Mouse (Mus musculus) heart, embryonic 14.5 days (tissue): ENCODE data around the gene Cacna1g. TPM values are rescaled to one million over a fixed set of nuclear protein-coding genes. Genes with fewer than 3 reads are reported as not detected.

Experiments
- ATAC-seq: fragments of 200-750 bp; cut with Nextera tagmentation; 2 replicates; pipeline ENCODE4 v1.8.0; 2017; ENCODE audit warnings: low read depth, moderate TSS enrichment; ENCODE audit not compliant: insufficient number of reproducible peaks, insufficient read depth, low FRiP score
- H3K27ac ChIP-seq, 2 experiments: fragments of 200-500 bp in 1 of 2; fragments of 300-500 bp in 1 of 2; sonication (generic) in 1 of 2; replicated peaks in 1 of 2; 2 replicates each; pipeline ENCODE4 v1.5.1; 2012 to 2014; ENCODE audit warnings: low read depth in 2 of 2, low read length in 2 of 2, control low read depth in 1 of 2, mild to moderate bottlenecking in 1 of 2, mixed read lengths in 1 of 2; ENCODE audit not compliant: control insufficient read depth in 1 of 2, insufficient read depth in 1 of 2
- H3K27me3 ChIP-seq: fragments of 300-500 bp; sonication (generic); 2 replicates; pipeline ENCODE4 v1.6.1; 2014; ENCODE audit warnings: mild to moderate bottlenecking, low read length, control low read depth; ENCODE audit not compliant: control insufficient read depth, insufficient read depth
- H3K36me3 ChIP-seq: fragments of 300-500 bp; sonication (generic); 2 replicates; pipeline ENCODE4 v1.6.1; 2014; ENCODE audit warnings: mild to moderate bottlenecking, control low read depth, low read length, mixed read lengths; ENCODE audit not compliant: control insufficient read depth, insufficient read depth
- H3K4me1 ChIP-seq, 2 experiments: fragments of 200-500 bp in 1 of 2; fragments of 300-500 bp in 1 of 2; sonication (generic) in 1 of 2; 2 replicates each; pipeline ENCODE4 v1.6.1; 2012 to 2014; ENCODE audit warnings: low read length in 2 of 2, control low read depth in 1 of 2, mixed read lengths in 1 of 2; ENCODE audit not compliant: control insufficient read depth in 2 of 2, insufficient read depth in 2 of 2
- H3K4me2 ChIP-seq: fragments of 300-500 bp; sonication (generic); 2 replicates; pipeline ENCODE4 v1.6.1; 2014; ENCODE audit warnings: mild to moderate bottlenecking, low read length
- H3K4me3 ChIP-seq, 2 experiments: fragments of 200-500 bp in 1 of 2; fragments of 300-500 bp in 1 of 2; sonication (generic) in 1 of 2; 2 replicates each; pipeline ENCODE4 v1.5.1; 2012 to 2014; ENCODE audit warnings: low read length in 2 of 2, mild to moderate bottlenecking in 2 of 2, control low read depth in 1 of 2, low read depth in 1 of 2, moderate library complexity in 1 of 2; ENCODE audit not compliant: control insufficient read depth in 1 of 2, insufficient read depth in 1 of 2
- H3K9ac ChIP-seq: fragments of 300-500 bp; sonication (generic); 2 replicates; pipeline ENCODE4 v1.6.1; 2014; ENCODE audit warnings: mild to moderate bottlenecking, low read length
- H3K9me3 ChIP-seq: fragments of 300-500 bp; sonication (generic); 2 replicates; pipeline ENCODE4 v1.6.1; 2016; ENCODE audit warnings: low read length, control low read depth; ENCODE audit not compliant: control insufficient read depth
- WGBS: fragments of 180-500 bp; shearing (Covaris S2); extraction: QIAGEN DNeasy Blood & Tissue Kit; methylation state at CpG from one replicate; pipeline ENCODE4 v1.1.7; 2014; 5-methylcytosine and 5-hydroxymethylcytosine counted together
- polyA plus RNA-seq: library from polyadenylated mRNA; unstranded; fragments of >200 nt; fragmentation: Nextera tagmentation; extraction: Ambion mirVana; gene quantifications from 2 replicates; pipeline ENCODE4 v1.2.1, GENCODE M21; 2014

The Cacna1g gene
- polyA plus RNA-seq, 1 experiment from 2014 or later, result 7.7 TPM

DNA sequence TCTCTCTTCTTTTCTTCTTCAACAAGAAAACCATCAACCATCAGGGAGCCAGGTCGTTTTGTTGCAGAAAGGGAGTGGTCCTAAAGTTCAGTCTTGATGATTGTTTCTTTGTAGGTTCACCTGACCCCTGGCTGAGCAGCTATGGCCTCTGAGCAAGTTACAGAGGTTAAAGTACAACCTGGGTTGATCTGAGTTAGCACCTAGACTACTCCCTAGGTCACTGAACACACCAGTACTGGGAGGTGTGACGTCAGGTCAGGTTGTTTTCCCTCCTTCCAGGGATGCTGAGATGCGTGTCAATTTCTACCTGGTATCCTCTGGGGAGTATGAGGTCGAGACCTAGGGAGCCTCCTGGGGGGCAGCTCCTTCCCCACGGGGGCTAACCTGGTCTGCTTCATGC is 48.8 kb downstream of the Cacna1g start:
- peaks cover 14% of the 10 kb centered on the region; the same call in 1 of the 2 replicates for H3K27me3 ChIP-seq
- no peak overlapping the region for H3K4me3 ChIP-seq
- peaks cover 33 to 40% of the 10 kb centered on the region in 2 experiments for H3K4me1 ChIP-seq
- H3K4me2 ChIP-seq, result no peak overlapping the region
- no peaks in the 10 kb centered on the region for H3K9me3 ChIP-seq
- no peak overlapping the region for H3K27ac ChIP-seq
- 41% methylated on average over 5 of the region's 5 CpGs for WGBS
- ATAC-seq, result no peak
- H3K36me3 ChIP-seq, result no peaks in the 10 kb centered on the region
- H3K9ac ChIP-seq, result no peak overlapping the region

DNA sequence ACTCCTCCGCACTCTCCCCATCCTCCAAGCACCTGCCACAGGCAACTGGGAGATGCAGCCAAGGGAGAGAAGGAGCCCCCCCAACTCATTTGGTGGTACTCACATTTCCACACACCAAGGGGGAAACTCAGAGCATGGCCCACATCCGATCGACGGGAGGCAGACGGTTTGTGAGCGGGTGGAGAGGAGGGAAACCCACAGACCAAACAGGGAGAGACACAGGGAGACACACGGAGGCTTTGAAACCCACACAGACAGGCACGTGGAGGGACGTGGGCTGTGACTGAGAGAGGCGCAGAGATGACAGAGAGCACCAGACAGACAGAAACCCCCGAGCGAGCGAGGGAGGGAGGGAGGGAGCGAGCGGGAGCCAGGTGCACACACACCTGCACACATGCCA is 49.6 kb downstream of the Cacna1g start:
- Histone ChIP-seq H3K27me3 (peaks cover 14% of the 10 kb centered on the region; the same call in 1 of the 2 replicates), H3K4me1 (peaks cover 28 to 34% of the 10 kb centered on the region in 2 experiments), H3K4me2 (no peak overlapping the region), H3K4me3 (no peak overlapping the region), H3K9me3 (no peaks in the 10 kb centered on the region), H3K9ac (no peak overlapping the region), H3K36me3 (no peaks in the 10 kb centered on the region), H3K27ac (no peak overlapping the region)
- WGBS, result 58% methylated on average over 15 of the region's 15 CpGs
- ATAC-seq, result no peak

DNA sequence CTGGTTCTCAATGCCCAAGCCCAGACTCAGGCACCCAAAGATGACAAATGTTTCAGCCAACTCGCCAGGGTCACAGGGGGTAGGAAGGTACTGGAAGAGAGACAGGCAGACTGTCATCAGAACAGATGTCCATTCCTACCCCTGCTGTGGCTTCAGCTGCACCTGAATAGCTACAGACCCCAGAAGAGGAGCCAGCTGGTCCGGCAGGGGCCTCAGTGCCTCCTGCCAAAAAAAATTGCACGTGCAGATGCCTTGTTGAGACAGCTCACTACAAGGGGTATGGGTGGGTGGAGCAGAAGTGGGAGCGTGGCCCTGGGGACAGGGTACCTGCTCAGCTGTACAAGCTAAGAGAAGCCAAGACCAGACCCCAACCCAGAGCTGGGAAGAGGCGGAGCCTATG is 50.1 kb downstream of the Cacna1g start:
- peaks cover 14% of the 10 kb centered on the region; the same call in 1 of the 2 replicates for H3K27me3 ChIP-seq
- no peak overlapping the region for H3K27ac ChIP-seq
- no peak for ATAC-seq
- no peaks in the 10 kb centered on the region for H3K9me3 ChIP-seq
- 70% methylated on average over 5 of the region's 5 CpGs for WGBS
- peaks cover 25 to 29% of the 10 kb centered on the region in 2 experiments for H3K4me1 ChIP-seq
- H3K4me3 ChIP-seq, result no peak overlapping the region
- H3K36me3 ChIP-seq, result no peaks in the 10 kb centered on the region
- H3K9ac ChIP-seq, result no peak overlapping the region
- H3K4me2 ChIP-seq, result no peak overlapping the region

DNA sequence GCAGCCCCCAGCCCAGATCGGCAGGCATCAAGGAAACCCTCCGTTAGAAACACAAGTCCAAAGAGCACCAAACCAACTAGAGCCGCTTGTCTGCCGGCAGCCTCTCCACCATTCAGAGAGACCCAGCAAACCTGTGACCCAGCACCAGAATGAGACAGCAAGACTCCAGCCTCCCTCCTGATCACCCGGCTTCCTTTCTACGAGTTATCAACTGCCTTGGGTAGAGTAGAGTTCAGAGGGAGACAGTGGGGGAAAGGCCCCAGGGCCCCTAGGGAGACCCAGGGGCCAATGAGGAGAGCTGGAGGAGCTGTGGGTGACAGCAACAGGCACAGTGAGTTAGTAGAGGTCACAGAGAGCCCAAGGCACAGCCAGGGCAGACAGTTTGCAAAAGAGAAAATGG is 53.0 kb downstream of the Cacna1g start:
- no peak overlapping the region for H3K9ac ChIP-seq
- H3K27me3 ChIP-seq, result peaks cover 27% of the 10 kb centered on the region
- 53% methylated on average over 6 of the region's 6 CpGs for WGBS
- no peaks in the 10 kb centered on the region for H3K9me3 ChIP-seq
- no peak overlapping the region for H3K4me3 ChIP-seq
- H3K27ac ChIP-seq, result no peak overlapping the region
- H3K4me2 ChIP-seq, result no peak overlapping the region
- no peak for ATAC-seq
- H3K4me1 ChIP-seq, result peaks cover 6 to 7% of the 10 kb centered on the region in 2 experiments; a peak in 1 of 4 replicates
- H3K36me3 ChIP-seq, result no peaks in the 10 kb centered on the region

- H3K9ac ChIP-seq, result no peak overlapping the region
- peaks cover 6 to 7% of the 10 kb centered on the region in 2 experiments; a peak in 1 of 4 replicates for H3K4me1 ChIP-seq
- H3K27ac ChIP-seq, result no peak overlapping the region
- no peak for ATAC-seq
- H3K4me2 ChIP-seq, result no peak overlapping the region
- no peaks in the 10 kb centered on the region for H3K36me3 ChIP-seq
- H3K4me3 ChIP-seq, result no peak overlapping the region
- peaks cover 24% of the 10 kb centered on the region for H3K27me3 ChIP-seq
- WGBS, result 25% methylated on average over 7 of the region's 7 CpGs
- no peaks in the 10 kb centered on the region for H3K9me3 ChIP-seq
Measured at GRCm38 (mm10) chr11:94420325-94420724, 53.7 kb downstream of the Cacna1g start.

- peaks cover 29% of the 10 kb centered on the region for H3K27me3 ChIP-seq
- H3K4me1 ChIP-seq, result peaks cover 7 to 12% of the 10 kb centered on the region in 2 experiments; a peak in 3 of 4 replicates
- H3K9ac ChIP-seq, result no peak overlapping the region
- H3K27ac ChIP-seq, result no peak overlapping the region
- no peak overlapping the region for H3K4me3 ChIP-seq
- no peaks in the 10 kb centered on the region for H3K9me3 ChIP-seq
- H3K36me3 ChIP-seq, result no peaks in the 10 kb centered on the region
- no peak for ATAC-seq
- WGBS, result 50% methylated on average over 10 of the region's 10 CpGs
- H3K4me2 ChIP-seq, result no peak overlapping the region
Measured at GRCm38 (mm10) chr11:94419004-94419727, 54.8 kb downstream of the Cacna1g start.

- Histone ChIP-seq H3K9me3 (no peaks in the 10 kb centered on the region), H3K27me3 (peaks cover 35% of the 10 kb centered on the region), H3K27ac (no peak overlapping the region), H3K9ac (no peak overlapping the region), H3K36me3 (no peaks in the 10 kb centered on the region), H3K4me3 (no peak overlapping the region), H3K4me2 (no peak overlapping the region), H3K4me1 (peaks cover 22 to 30% of the 10 kb centered on the region in 2 experiments)
- no peak for ATAC-seq
- 64% methylated on average over 4 of the region's 4 CpGs for WGBS
Measured at GRCm38 (mm10) chr11:94414042-94414441, 60.0 kb downstream of the Cacna1g start.
